Mouse (Mus musculus) cerebellum, postnatal 14 days (tissue): ENCODE measurements around the gene Pdzrn3.
A peak's percentile ranks its signal among the peaks of the same experiment; 100 is the strongest.

Experiments used
- DNase-seq, 2 experiments: peaks; one replicate each; pipeline ENCODE4 v3.0.0; 2021; ENCODE audit warnings: mixed read lengths in 2 of 2

The Pdzrn3 gene

DNA sequence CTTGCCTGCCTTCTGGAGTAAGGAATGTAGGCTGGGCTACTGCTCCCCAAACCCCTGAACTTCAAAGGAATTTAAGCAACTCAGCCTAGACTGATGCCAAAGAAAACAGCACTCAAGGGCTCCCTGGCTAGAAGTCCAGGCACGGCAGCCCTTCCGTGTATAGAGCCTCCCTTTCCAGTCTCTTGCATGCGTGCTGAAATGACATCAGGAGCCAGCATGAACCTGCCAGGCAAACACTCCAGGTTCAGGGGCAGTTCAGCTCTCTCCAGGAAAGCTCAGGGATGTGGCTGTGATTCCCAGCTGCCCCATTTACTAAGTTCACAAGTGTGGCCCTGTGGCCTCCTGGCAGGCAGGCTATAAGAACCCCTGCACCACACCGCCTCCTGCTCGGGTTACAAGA lies 126.5 kb downstream of the Pdzrn3 start:
- no peak for DNase-seq

DNA sequence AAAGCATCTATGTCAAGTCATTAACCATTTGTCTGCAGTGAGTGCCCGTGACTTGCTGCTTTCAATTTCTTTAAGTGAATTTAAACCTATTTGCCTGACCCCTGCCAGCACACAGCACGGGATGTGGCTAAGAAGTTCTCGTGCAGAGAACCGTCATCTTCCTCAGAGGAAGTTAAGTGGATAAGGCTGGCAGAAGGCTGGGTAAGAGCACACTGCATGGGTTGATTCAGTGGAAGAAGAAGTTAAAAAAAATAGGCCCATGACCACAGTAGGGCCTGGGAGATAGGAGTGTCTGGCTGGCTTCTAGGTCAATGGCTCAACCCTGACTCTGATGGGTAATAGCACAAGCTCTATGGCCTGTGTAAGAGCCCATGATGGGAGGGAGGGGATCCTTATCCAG lies 131.6 kb downstream of the Pdzrn3 start:
- DNase-seq = no peak

- no peak for DNase-seq
Measured at GRCm38 (mm10) chr6:101244355-101244754, 133.3 kb downstream of the Pdzrn3 start.

- DNase-seq = no peak
Measured at GRCm38 (mm10) chr6:101243189-101243815, 134.4 kb downstream of the Pdzrn3 start.

DNA sequence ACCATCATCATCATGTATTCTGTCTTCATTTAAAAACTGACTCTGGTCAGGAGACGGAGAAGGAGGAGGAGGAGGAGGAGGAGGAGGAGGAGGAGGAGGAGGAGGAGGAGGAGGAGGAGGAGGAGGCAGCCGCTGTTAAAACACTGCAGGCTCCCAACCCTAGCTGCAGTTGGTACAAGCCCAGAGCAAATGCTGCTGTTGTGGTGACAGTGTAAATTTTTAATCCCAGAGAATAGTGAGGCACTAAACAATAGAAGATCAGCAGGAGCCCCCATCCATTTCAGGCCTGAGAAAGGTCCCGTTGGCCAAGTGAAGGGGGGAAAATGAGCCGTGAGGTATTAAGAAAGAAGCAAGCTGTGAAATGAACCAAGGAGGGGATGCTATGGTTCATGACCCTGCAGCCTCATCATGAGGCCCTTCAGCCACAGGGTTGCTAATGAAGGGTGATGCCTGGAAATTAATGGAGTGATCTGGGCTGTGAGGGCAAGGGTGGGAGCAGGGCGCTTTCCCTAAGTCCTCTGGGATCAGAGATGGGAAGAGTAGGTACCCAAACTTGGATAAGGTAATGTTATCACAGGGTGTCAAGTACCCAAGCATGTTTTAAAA lies 141.0 kb downstream of the Pdzrn3 start:
- DNase-seq = no peak

DNA sequence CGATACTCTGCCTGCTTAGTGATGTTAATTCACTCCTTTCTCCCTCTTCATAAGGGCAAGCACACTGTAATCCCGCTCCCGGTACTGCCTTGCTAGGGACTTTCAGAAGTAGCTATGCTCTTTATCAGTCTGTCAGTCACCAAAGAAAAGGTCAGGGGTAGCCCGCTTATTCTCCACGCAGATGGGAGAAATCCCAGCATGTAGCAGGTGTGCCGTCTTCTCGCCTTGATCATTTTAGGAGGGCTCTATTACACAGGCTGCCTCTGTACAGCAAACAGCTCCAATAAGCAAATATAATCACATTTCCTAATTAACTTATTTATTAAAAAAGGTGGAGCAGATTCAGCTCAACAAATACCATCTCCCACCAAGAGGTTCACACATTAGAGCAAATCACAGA lies 141.5 kb downstream of the Pdzrn3 start:
- no peak for DNase-seq

GRCm38 (mm10) chr6:101234349-101234748 lies 143.3 kb downstream of the Pdzrn3 start:
- DNase-seq = no peak

- DNase-seq = peak; percentile 92
Measured at GRCm38 (mm10) chr6:101233680-101234079, 144.0 kb downstream of the Pdzrn3 start.

GRCm38 (mm10) chr6:101227294-101227855 lies 150.3 kb downstream of the Pdzrn3 start:
- DNase-seq = peak in 1 of 2 experiments; percentile 29

GRCm38 (mm10) chr6:101220307-101220706 lies 157.4 kb downstream of the Pdzrn3 start:
- DNase-seq = no peak

DNA sequence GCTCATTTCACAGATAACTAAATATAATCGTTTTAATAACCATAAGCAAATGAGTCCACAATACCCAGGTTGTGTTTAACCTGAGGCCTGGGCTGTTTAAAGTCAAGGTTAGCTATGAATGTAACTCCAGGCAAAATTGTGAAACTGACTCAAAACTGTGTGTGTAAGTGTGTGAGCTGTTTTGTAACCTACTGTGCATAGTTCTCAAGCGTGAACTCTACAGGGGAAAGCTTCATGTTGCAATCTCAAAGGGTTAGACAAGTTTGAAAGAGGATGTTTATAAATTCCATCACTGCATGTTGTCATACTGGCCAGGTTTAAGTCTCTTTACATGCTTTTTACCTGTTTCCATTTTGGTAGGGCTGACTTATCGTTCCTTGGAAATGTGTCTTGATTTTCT lies 158.7 kb downstream of the Pdzrn3 start:
- no peak for DNase-seq

GRCm38 (mm10) chr6:101218197-101218596 lies 159.5 kb downstream of the Pdzrn3 start:
- DNase-seq = no peak

DNA sequence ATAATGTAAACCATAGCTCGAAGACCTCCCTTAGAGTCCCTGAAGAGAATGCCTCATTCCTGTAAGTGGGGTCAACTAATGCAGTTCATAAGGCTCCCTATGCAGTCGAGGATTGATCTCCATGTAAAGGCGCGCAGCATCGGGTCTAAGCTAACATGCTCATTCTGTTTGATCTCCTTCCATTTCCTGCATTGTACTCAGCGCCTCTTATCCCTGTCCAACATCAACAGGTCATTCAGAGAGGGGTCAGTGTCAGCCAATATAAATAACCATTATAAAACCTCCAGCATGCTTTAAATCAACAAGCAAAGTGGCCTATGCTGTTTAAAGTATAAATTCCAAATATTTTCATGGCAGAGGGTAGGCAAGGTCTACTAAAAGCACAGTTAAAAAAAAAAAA lies 159.9 kb downstream of the Pdzrn3 start:
- no peak for DNase-seq

GRCm38 (mm10) chr6:101215436-101215791 lies 162.3 kb downstream of the Pdzrn3 start:
- no peak for DNase-seq

- no peak for DNase-seq
Measured at GRCm38 (mm10) chr6:101214734-101215435, 162.8 kb downstream of the Pdzrn3 start.

DNA sequence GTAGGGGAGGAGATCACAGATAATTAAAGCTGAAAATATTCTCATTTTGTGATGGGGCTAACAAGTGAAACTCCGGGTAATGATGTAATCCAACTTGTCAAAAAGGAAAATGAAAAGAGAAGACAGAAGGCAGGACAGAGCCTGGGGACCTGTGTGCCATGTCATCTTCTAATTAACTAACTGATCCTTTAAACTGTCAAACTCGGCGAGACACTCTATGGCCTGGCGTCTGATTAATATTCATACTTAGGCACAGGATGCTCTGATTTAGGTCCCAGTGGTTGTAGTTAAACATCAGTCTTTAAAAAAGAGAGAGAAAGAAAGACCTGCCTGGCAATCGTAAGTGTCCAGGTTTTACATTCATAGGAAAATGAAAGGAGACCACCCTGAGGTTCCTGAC lies 164.6 kb downstream of the Pdzrn3 start:
- no peak for DNase-seq

DNA sequence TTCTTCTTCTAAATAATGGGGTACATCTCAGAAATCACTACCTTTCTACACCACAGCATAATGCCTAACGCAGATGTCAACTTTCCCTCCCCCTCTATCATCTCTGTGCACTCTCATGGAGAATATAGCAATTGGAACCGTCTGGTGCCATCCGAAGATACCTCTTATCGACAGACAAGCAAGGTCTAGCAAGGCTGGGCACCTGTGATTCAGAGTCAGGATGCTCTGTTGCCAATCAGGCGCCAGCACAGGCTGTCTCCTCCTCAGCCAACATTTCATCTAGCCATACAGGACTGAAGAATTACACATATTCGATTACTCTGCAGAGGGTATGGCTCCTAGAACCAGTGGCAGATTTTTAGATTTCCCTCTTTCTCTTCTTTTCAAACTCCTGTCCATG lies 165.6 kb downstream of the Pdzrn3 start:
- DNase-seq = peak; percentile 55 to 59

GRCm38 (mm10) chr6:101211361-101211841 lies 166.3 kb downstream of the Pdzrn3 start:
- DNase-seq = peak; percentile 76 to 85

- peak in 1 of 2 experiments; percentile 57 for DNase-seq
Measured at GRCm38 (mm10) chr6:101198943-101199298, 178.8 kb downstream of the Pdzrn3 start.

- DNase-seq = peak; percentile 21 to 49
Measured at GRCm38 (mm10) chr6:101198284-101198942, 179.3 kb downstream of the Pdzrn3 start.

GRCm38 (mm10) chr6:101197642-101198041 lies 180.1 kb downstream of the Pdzrn3 start:
- peak; percentile 90 to 91 for DNase-seq

- peak; percentile 30 to 45 for DNase-seq
Measured at GRCm38 (mm10) chr6:101195891-101196290, 181.8 kb downstream of the Pdzrn3 start.

DNA sequence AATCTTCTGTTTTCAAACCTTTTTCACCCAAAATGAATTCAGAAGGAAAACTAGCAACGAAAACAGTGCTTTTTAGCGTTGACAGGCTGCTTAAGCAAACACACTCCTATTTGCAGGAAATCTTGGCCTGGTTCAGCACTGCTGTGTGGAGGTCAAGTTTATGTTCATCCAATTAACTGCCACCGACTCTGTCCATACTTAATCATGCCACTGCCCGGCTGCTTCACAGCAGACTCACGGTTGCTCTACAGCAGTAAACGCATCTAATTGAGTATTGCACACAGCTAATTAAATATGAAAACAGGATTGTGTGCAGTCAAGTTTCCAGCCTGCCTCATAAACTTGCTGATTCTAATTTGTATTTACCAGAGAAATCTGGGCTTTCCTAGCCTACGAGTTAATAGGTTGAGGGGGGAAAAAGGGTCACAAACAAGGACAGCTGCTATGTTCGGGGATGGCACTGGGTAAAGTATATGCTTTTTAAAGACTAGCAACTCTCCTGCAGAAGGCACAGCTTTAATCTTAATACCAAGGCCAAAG lies 183.2 kb downstream of the Pdzrn3 start:
- no peak for DNase-seq
